Mouse (Mus musculus) layer of hippocampus, adult 6 months (tissue): ENCODE measurements around the gene Zranb3. TPM values are rescaled to one million over a fixed set of nuclear protein-coding genes. Genes with fewer than 3 reads are reported as not detected.

Source experiments
- long read RNA-seq, 2 experiments: library from polyadenylated mRNA; unstranded; transcript quantifications; one replicate each; pipeline ENCODE4 v2.0.0; 2019 to 2020
- polyA plus RNA-seq: library from polyadenylated mRNA; unstranded; fragments of <200 nt; fragmentation: Nextera tagmentation; gene quantifications from 2 replicates; pipeline ENCODE4 v1.2.3, GENCODE M21; 2021

The Zranb3 gene
- 1.9 and 2.2 TPM in 2 replicates for polyA plus RNA-seq
- long read RNA-seq, experiment 1, partial matches to known transcripts = 4 of 6 reads
- long read RNA-seq, experiment 1, other reads (novel, unspliced or antisense) = 2 of 6 reads
- long read RNA-seq, experiment 2, partial matches to known transcripts = 17 of 19 reads
- long read RNA-seq, experiment 2, other reads (novel, unspliced or antisense) = 2 of 19 reads

DNA sequence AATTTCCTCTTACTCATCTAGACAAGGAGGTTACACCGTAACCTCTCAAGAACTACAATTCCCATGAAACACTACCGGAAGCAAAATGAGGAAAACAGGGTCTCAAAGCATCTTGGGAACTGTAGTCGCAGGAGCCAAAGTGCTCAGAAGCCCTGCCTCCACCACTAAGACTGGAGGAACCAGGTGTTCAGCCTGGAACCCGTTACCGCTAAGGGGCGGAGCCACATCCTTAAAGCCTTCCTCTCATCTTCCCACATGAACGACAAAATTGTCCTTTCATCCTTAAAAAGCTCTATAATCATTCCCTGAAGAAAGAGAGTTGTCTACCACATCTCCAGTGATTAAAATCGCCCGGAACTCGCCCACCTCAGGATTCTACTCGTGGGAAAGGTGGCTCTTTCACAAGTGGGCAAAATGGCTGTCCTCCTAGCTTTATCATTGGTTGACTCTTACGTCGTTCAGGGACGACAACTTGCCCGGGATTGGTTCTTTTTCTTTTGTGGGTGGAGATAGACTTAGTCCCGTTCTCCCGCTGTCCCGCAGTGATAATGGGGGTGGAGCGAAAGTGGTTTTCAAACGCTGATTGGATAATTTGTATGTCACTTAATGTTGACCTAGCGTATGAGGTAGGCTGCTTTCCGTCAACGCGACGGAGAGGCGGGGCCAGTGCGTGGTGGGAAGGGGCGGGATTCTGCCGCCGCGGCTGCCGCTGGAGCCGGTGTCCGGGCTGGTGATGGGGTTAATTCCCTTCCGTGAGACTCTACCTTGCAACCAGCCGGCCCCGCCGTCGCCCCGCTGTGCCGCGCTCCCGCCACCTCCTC is at the start of gene Zranb3, which contains the start of gene R3hdm1:
Gene Zranb3, minus strand, starts transcription at position 407 of the 821 bp plus-strand sequence.
Gene R3hdm1, plus strand, starts transcription at position 661 of the 821 bp plus-strand sequence.

Other genes starting within 250 kb of the Zranb3 start
- gene Map3k19, start 248.0 kb downstream of the Zranb3 start, polyA plus RNA-seq = 1.3 and 1.4 TPM in 2 replicates
- 34.7 and 41.8 TPM in 2 replicates for gene Rab3gap1, start 234.3 kb downstream of the Zranb3 start, polyA plus RNA-seq
- 78.1 and 89.4 TPM in 2 replicates for gene R3hdm1, start 254 bp upstream of the Zranb3 start, polyA plus RNA-seq
- gene Ubxn4, start 140.9 kb upstream of the Zranb3 start, polyA plus RNA-seq = 38.4 and 45.6 TPM in 2 replicates
- gene Lct, start 225.3 kb upstream of the Zranb3 start, polyA plus RNA-seq = 4.0 TPM in 2 replicates